Mouse (Mus musculus): ENCODE measurements around the gene Mospd3.
A peak's percentile ranks its signal among the peaks of the same experiment; 100 is the strongest.
"Not testable (repeated sequence)": the region's sequence is repeated elsewhere in the genome, so short reads cannot be mapped to it uniquely, and the experiment has no call there.

Mospd3 gene

GRCm38 (mm10) chr5:137614921-137615320 lies 14.1 kb upstream of the Mospd3 start:
- DNase-seq = not testable (repeated sequence)

GRCm38 (mm10) chr5:137613550-137613949 lies 12.7 kb upstream of the Mospd3 start, which contains the start of gene Pcolce:
Gene Pcolce, minus strand, starts transcription at chr5:137613784.
- no peak for DNase-seq

- DNase-seq = no peak
These were observed 12.2 kb upstream of the Mospd3 start for GRCm38 (mm10) chr5:137613076-137613475.

- DNase-seq = no peak
These were observed 10.4 kb upstream of the Mospd3 start for GRCm38 (mm10) chr5:137611245-137611602.

GRCm38 (mm10) chr5:137610548-137611244 lies 9.8 kb upstream of the Mospd3 start:
- no peak for DNase-seq

GRCm38 (mm10) chr5:137610056-137610455 lies 9.2 kb upstream of the Mospd3 start:
- DNase-seq = no peak

- no peak for DNase-seq
These were observed 8.4 kb upstream of the Mospd3 start for GRCm38 (mm10) chr5:137609292-137609691.

GRCm38 (mm10) chr5:137608654-137609190 lies 7.9 kb upstream of the Mospd3 start:
- no peak for DNase-seq

GRCm38 (mm10) chr5:137607860-137608653 lies 7.2 kb upstream of the Mospd3 start:
- no peak for DNase-seq

GRCm38 (mm10) chr5:137601365-137601729 lies 489 bp upstream of the Mospd3 start:
- no peak for DNase-seq

- no peak for DNase-seq
These were observed 608 bp downstream of the Mospd3 start for GRCm38 (mm10) chr5:137600281-137600618.

- DNase-seq = no peak
These were observed 1.3 kb downstream of the Mospd3 start for GRCm38 (mm10) chr5:137599600-137599999.

GRCm38 (mm10) chr5:137598100-137598826 lies 2.6 kb downstream of the Mospd3 start:
- DNase-seq = no peak

- DNase-seq = no peak
These were observed 3.2 kb downstream of the Mospd3 start for GRCm38 (mm10) chr5:137597625-137598024.

- DNase-seq = no peak
These were observed 4.1 kb downstream of the Mospd3 start for GRCm38 (mm10) chr5:137596601-137597261.

GRCm38 (mm10) chr5:137595921-137596320 lies 4.9 kb downstream of the Mospd3 start:
- DNase-seq = no peak

- no peak for DNase-seq
These were observed 10.4 kb downstream of the Mospd3 start for GRCm38 (mm10) chr5:137590507-137590906.

GRCm38 (mm10) chr5:137584976-137585375 lies 15.9 kb downstream of the Mospd3 start:
- peak; percentile 75 for DNase-seq

GRCm38 (mm10) chr5:137583670-137584169 lies 17.1 kb downstream of the Mospd3 start:
- no peak for DNase-seq

GRCm38 (mm10) chr5:137582702-137583101 lies 18.2 kb downstream of the Mospd3 start:
- DNase-seq = no peak

- no peak for DNase-seq
These were observed 20.6 kb downstream of the Mospd3 start for GRCm38 (mm10) chr5:137580246-137580645.

- DNase-seq = peak; percentile 75
These were observed 26.4 kb downstream of the Mospd3 start for GRCm38 (mm10) chr5:137574470-137574901.

Data from cerebellum, adult 8-10 months (tissue).